Mouse (Mus musculus): Measurements from ENCODE around the gene Myo5a. TPM values are rescaled to one million over a fixed set of nuclear protein-coding genes. Genes with fewer than 3 reads are reported as not detected.

Gene Myo5a
- polyA plus RNA-seq, 1 experiment from 2014 or later = 35.2 TPM

GRCm38 (mm10) chr9:75214743-75215413, 144.1 kb downstream of the Myo5a start:
- H3K4me2 ChIP-seq (replicated peaks) = no peak overlapping the region
- no peaks in the 10 kb centered on the region for H3K27me3 ChIP-seq
- H3K4me1 ChIP-seq = no peaks in the 10 kb centered on the region
- no peak overlapping the region for H3K27ac ChIP-seq (replicated peaks)
- H3K9ac ChIP-seq (replicated peaks) = no peak overlapping the region
- no peaks in the 10 kb centered on the region for H3K9me3 ChIP-seq
- 94% methylated on average over 11 of the region's 11 CpGs for whole genome bisulfite sequencing
- no peak overlapping the region for H3K4me3 ChIP-seq
- peaks cover 66% of the 10 kb centered on the region for H3K36me3 ChIP-seq
- no peak for ATAC-seq (ENCODE audit: low FRiP score, low read depth)

- Histone ChIP-seq H3K36me3 (peaks cover 38% of the 10 kb centered on the region), H3K9ac (replicated peaks) (no peak overlapping the region), H3K4me1 (no peaks in the 10 kb centered on the region), H3K4me3 (no peak overlapping the region), H3K27me3 (no peaks in the 10 kb centered on the region), H3K9me3 (no peaks in the 10 kb centered on the region), H3K4me2 (replicated peaks) (no peak overlapping the region), H3K27ac (replicated peaks) (no peak overlapping the region)
- no peak for ATAC-seq (ENCODE audit: low FRiP score, low read depth)
- 88% methylated on average over 5 of the region's 5 CpGs for WGBS
Observed at GRCm38 (mm10) chr9:75219942-75220341, 149.1 kb downstream of the Myo5a start.

GRCm38 (mm10) chr9:75221420-75222287, 150.8 kb downstream of the Myo5a start:
- no peak for ATAC-seq (ENCODE audit: low FRiP score, low read depth)
- no peaks in the 10 kb centered on the region for H3K4me1 ChIP-seq
- H3K27me3 ChIP-seq = no peaks in the 10 kb centered on the region
- no peaks in the 10 kb centered on the region for H3K9me3 ChIP-seq
- H3K4me2 ChIP-seq (replicated peaks) = no peak overlapping the region
- WGBS = 69% methylated on average over 10 of the region's 10 CpGs
- no peak overlapping the region for H3K4me3 ChIP-seq
- no peak overlapping the region for H3K9ac ChIP-seq (replicated peaks)
- no peak overlapping the region for H3K27ac ChIP-seq (replicated peaks)
- peaks cover 22% of the 10 kb centered on the region for H3K36me3 ChIP-seq

GRCm38 (mm10) chr9:75231841-75232746, 161.3 kb downstream of the Myo5a start, which contains the start of gene Myo5c:
Gene Myo5c (plus strand): TSS chr9:75232020.
- 4% methylated on average over 47 of the region's 48 CpGs for WGBS
- Histone ChIP-seq H3K4me1 (peaks cover 9% of the 10 kb centered on the region), H3K4me3 (peak within 1 kb of the TSS; percentile 40), H3K9me3 (no peaks in the 10 kb centered on the region), H3K27me3 (peaks cover 45% of the 10 kb centered on the region), H3K9ac (replicated peaks) (peak within 1 kb of the TSS; percentile 37), H3K36me3 (no peaks in the 10 kb centered on the region), H3K4me2 (replicated peaks) (peak within 1 kb of the TSS; percentile 63), H3K27ac (replicated peaks) (no peak within 1 kb of the TSS)
- peak; percentile 44; the same call in 1 of the 2 replicates for ATAC-seq (ENCODE audit: low FRiP score, low read depth)

GRCm38 (mm10) chr9:75232860-75233259, 162.0 kb downstream of the Myo5a start:
- H3K9me3 ChIP-seq = no peaks in the 10 kb centered on the region
- no peak overlapping the region for H3K27ac ChIP-seq (replicated peaks)
- 12% methylated on average over 6 of the region's 8 CpGs for WGBS
- H3K9ac ChIP-seq (replicated peaks) = no peak overlapping the region
- H3K4me1 ChIP-seq = peaks cover 9% of the 10 kb centered on the region
- no peak overlapping the region for H3K4me2 ChIP-seq (replicated peaks)
- no peaks in the 10 kb centered on the region for H3K36me3 ChIP-seq
- peaks cover 45% of the 10 kb centered on the region for H3K27me3 ChIP-seq
- H3K4me3 ChIP-seq = no peak overlapping the region
- no peak for ATAC-seq (ENCODE audit: low FRiP score, low read depth)

- Histone ChIP-seq H3K9me3 (no peaks in the 10 kb centered on the region), H3K27me3 (peaks cover 45% of the 10 kb centered on the region), H3K27ac (replicated peaks) (no peak overlapping the region), H3K36me3 (no peaks in the 10 kb centered on the region), H3K4me3 (no peak overlapping the region), H3K4me2 (replicated peaks) (no peak overlapping the region), H3K4me1 (peaks cover 9% of the 10 kb centered on the region), H3K9ac (replicated peaks) (no peak overlapping the region)
- no peak for ATAC-seq (ENCODE audit: low FRiP score, low read depth)
- WGBS = 36% methylated on average over 7 of the region's 7 CpGs
Observed at GRCm38 (mm10) chr9:75234271-75234741, 163.5 kb downstream of the Myo5a start.

GRCm38 (mm10) chr9:75234983-75235627, 164.3 kb downstream of the Myo5a start:
- Histone ChIP-seq H3K4me1 (peaks cover 9% of the 10 kb centered on the region), H3K4me3 (no peak overlapping the region), H3K4me2 (replicated peaks) (no peak overlapping the region), H3K27ac (replicated peaks) (no peak overlapping the region), H3K36me3 (no peaks in the 10 kb centered on the region), H3K9ac (replicated peaks) (no peak overlapping the region), H3K9me3 (no peaks in the 10 kb centered on the region), H3K27me3 (peaks cover 45% of the 10 kb centered on the region)
- ATAC-seq (ENCODE audit: low FRiP score, low read depth) = no peak
- WGBS = 78% methylated on average over 12 of the region's 12 CpGs

GRCm38 (mm10) chr9:75235696-75236095, 164.9 kb downstream of the Myo5a start:
- peaks cover 9% of the 10 kb centered on the region for H3K4me1 ChIP-seq
- no peak overlapping the region for H3K4me2 ChIP-seq (replicated peaks)
- peaks cover 42% of the 10 kb centered on the region for H3K27me3 ChIP-seq
- 46% methylated on average over 2 of the region's 2 CpGs for WGBS
- ATAC-seq (ENCODE audit: low FRiP score, low read depth) = no peak
- no peak overlapping the region for H3K4me3 ChIP-seq
- H3K27ac ChIP-seq (replicated peaks) = no peak overlapping the region
- no peaks in the 10 kb centered on the region for H3K9me3 ChIP-seq
- H3K36me3 ChIP-seq = no peaks in the 10 kb centered on the region
- H3K9ac ChIP-seq (replicated peaks) = no peak overlapping the region

GRCm38 (mm10) chr9:75236416-75237308, 165.8 kb downstream of the Myo5a start:
- WGBS = 83% methylated on average over 12 of the region's 12 CpGs
- Histone ChIP-seq H3K4me2 (replicated peaks) (no peak overlapping the region), H3K9me3 (no peaks in the 10 kb centered on the region), H3K27me3 (peaks cover 33% of the 10 kb centered on the region), H3K9ac (replicated peaks) (no peak overlapping the region), H3K27ac (replicated peaks) (no peak overlapping the region), H3K4me1 (peaks cover 8% of the 10 kb centered on the region), H3K4me3 (no peak overlapping the region), H3K36me3 (no peaks in the 10 kb centered on the region)
- ATAC-seq (ENCODE audit: low FRiP score, low read depth) = no peak

GRCm38 (mm10) chr9:75238179-75238578, 167.4 kb downstream of the Myo5a start:
- Histone ChIP-seq H3K36me3 (no peaks in the 10 kb centered on the region), H3K4me3 (no peak overlapping the region), H3K27me3 (peaks cover 18% of the 10 kb centered on the region), H3K9me3 (no peaks in the 10 kb centered on the region), H3K4me2 (replicated peaks) (no peak overlapping the region), H3K4me1 (no peaks in the 10 kb centered on the region), H3K9ac (replicated peaks) (no peak overlapping the region), H3K27ac (replicated peaks) (no peak overlapping the region)
- no peak for ATAC-seq (ENCODE audit: low FRiP score, low read depth)
- WGBS = 85% methylated on average over 3 of the region's 3 CpGs
